Mouse (Mus musculus): ENCODE measurements around the gene Sept8.
"Not testable (repeated sequence)": the region's sequence is repeated elsewhere in the genome, so short reads cannot be mapped to it uniquely, and the experiment has no call there.

The Sept8 gene

GRCm38 (mm10) chr11:53524905-53525304 is 5.8 kb downstream of the Sept8 start:
- no peak for DNase-seq (ENCODE audit: low spot score in 2 of 2)

- no peak for DNase-seq (ENCODE audit: low spot score in 2 of 2)
Observed at GRCm38 (mm10) chr11:53525461-53525860, 6.4 kb downstream of the Sept8 start.

GRCm38 (mm10) chr11:53528397-53529252 is 9.6 kb downstream of the Sept8 start:
- no peak for DNase-seq (ENCODE audit: low spot score in 2 of 2)

GRCm38 (mm10) chr11:53529253-53529557 is 10.1 kb downstream of the Sept8 start:
- no peak for DNase-seq (ENCODE audit: low spot score in 2 of 2)

GRCm38 (mm10) chr11:53530001-53530400 is 10.9 kb downstream of the Sept8 start:
- DNase-seq (ENCODE audit: low spot score in 2 of 2): no peak

- no peak for DNase-seq (ENCODE audit: low spot score in 2 of 2)
Observed at GRCm38 (mm10) chr11:53531578-53532230, 12.6 kb downstream of the Sept8 start.

- DNase-seq (ENCODE audit: low spot score in 2 of 2): no peak
Observed at GRCm38 (mm10) chr11:53532231-53532620, 13.2 kb downstream of the Sept8 start.

GRCm38 (mm10) chr11:53539002-53539491 is 20.0 kb downstream of the Sept8 start:
- peak in 1 of 2 experiments; percentile 47 for DNase-seq (ENCODE audit: low spot score in 2 of 2)

- DNase-seq (ENCODE audit: low spot score in 2 of 2): no peak
Observed at GRCm38 (mm10) chr11:53540394-53540793, 21.3 kb downstream of the Sept8 start.

- DNase-seq (ENCODE audit: low spot score in 2 of 2): no peak
Observed at GRCm38 (mm10) chr11:53541222-53541621, 22.2 kb downstream of the Sept8 start.

GRCm38 (mm10) chr11:53543021-53543420 is 24.0 kb downstream of the Sept8 start:
- DNase-seq (ENCODE audit: low spot score in 2 of 2): no peak

- peak in 1 of 2 experiments; percentile 51 for DNase-seq (ENCODE audit: low spot score in 2 of 2)
Observed at GRCm38 (mm10) chr11:53546271-53546670, 27.2 kb downstream of the Sept8 start.

- no peak for DNase-seq (ENCODE audit: low spot score in 2 of 2)
Observed at GRCm38 (mm10) chr11:53547566-53547965, 28.5 kb downstream of the Sept8 start.

GRCm38 (mm10) chr11:53548036-53548605 is 29.1 kb downstream of the Sept8 start:
- DNase-seq (ENCODE audit: low spot score in 2 of 2): no peak

GRCm38 (mm10) chr11:53550714-53551113 is 31.7 kb downstream of the Sept8 start:
- DNase-seq (ENCODE audit: low spot score in 2 of 2): no peak

GRCm38 (mm10) chr11:53551754-53552153 is 32.7 kb downstream of the Sept8 start:
- peak in 1 of 2 experiments; percentile 61 for DNase-seq (ENCODE audit: low spot score in 2 of 2)

- DNase-seq (ENCODE audit: low spot score in 2 of 2): not testable (repeated sequence)
Observed at GRCm38 (mm10) chr11:53556529-53556928, 37.5 kb downstream of the Sept8 start.

- not testable (repeated sequence) for DNase-seq (ENCODE audit: low spot score in 2 of 2)
Observed at GRCm38 (mm10) chr11:53557992-53558391, 38.9 kb downstream of the Sept8 start.

- not testable (repeated sequence) for DNase-seq (ENCODE audit: low spot score in 2 of 2)
Observed at GRCm38 (mm10) chr11:53559980-53560379, 40.9 kb downstream of the Sept8 start.

GRCm38 (mm10) chr11:53561986-53562385 is 42.9 kb downstream of the Sept8 start:
- DNase-seq (ENCODE audit: low spot score in 2 of 2): no peak

- DNase-seq (ENCODE audit: low spot score in 2 of 2): no peak
Observed at GRCm38 (mm10) chr11:53566646-53567045, 47.6 kb downstream of the Sept8 start.

- peak; percentile 87 to 94 for DNase-seq (ENCODE audit: low spot score in 2 of 2)
Observed at GRCm38 (mm10) chr11:53567224-53568014, 48.4 kb downstream of the Sept8 start, which contains the start of gene Kif3a. TSS of gene Kif3a (plus strand) at chr11:53567379.

All from cerebellum, postnatal 4 days (tissue).